Mouse (Mus musculus) cerebellum, postnatal 14 days (tissue): ENCODE measurements around the gene Fibcd1.

Source experiments
- DNase-seq, 2 experiments: peaks; one replicate each; pipeline ENCODE4 v3.0.0; 2021; ENCODE audit warnings: mixed read lengths in 2 of 2

The Fibcd1 gene

GRCm38 (mm10) chr2:31845896-31846691 is at the start of gene Fibcd1:
Fibcd1 (minus strand) TSS chr2:31846005.
- peak; percentile 43 to 50 for DNase-seq

- no peak for DNase-seq
Measured at GRCm38 (mm10) chr2:31894221-31894870, 48.5 kb upstream of the Fibcd1 start.

GRCm38 (mm10) chr2:31893110-31893669 is 47.4 kb upstream of the Fibcd1 start:
- no peak for DNase-seq

DNA sequence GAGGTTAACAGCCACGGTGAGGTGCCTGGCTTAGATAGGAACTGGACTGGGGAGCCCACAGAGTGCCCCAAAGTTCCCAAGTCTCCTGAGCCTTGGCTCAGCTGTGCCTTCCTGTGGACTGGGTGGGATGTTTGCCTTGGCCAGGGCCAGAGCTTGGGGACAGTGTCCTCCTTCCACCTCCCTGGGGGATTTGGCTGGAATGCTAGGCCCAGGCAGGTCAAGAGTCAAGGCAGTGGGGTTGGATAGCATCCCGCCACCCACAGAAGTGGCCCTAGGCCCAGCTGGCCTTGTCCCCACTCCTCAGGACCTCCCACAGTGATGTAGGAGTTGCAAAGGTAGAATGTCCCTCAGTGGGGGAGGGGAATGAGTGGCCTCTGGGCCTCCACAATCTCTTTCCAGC is 45.4 kb upstream of the Fibcd1 start:
- DNase-seq = no peak

DNA sequence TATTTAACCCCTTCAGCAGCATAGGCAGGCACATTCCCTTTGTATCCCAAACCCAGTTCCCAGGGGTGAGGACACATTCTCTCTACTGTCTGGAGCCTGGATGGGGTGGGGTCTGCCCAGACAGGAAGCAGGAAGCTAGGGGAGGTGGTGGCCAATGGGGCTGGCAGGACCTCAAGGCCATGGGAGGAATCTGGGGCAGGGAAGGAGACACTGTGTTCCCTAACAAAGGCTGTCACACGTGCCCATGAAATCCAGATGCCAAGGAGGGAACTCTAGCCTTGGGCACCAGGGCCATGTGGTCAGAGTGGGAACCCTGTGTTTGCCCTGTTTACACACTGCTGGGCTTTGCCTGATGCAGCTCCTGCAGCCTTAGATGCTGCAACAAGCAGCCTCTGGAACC is 43.1 kb upstream of the Fibcd1 start:
- no peak for DNase-seq

DNA sequence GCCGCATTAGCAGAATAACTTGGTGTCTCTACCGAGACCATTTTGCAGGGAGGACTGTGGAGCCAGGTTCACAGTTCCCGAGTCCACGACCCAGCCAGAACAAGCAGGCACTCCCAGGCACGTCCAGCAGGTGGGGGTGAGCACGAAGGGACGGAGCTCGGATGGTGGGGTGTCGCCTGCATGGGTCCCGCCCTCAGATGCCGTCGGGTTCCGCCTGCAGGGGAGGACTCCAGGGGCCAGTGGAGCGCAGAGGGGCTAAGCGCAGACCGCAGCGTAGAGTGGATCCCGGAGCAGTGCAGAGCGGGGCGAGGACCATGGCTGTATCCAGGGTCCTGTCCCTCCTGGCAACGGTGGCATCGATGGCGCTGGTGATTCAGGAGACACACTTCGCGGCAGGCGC is 41.2 kb upstream of the Fibcd1 start, which contains the start of gene Lamc3:
Gene Lamc3 (plus strand): TSS at position 262 of the 400 bp plus-strand sequence.
- peak; percentile 27 to 60 for DNase-seq

GRCm38 (mm10) chr2:31884806-31885205 is 39.0 kb upstream of the Fibcd1 start:
- DNase-seq = peak; percentile 44 to 68

GRCm38 (mm10) chr2:31883061-31883460 is 37.3 kb upstream of the Fibcd1 start:
- no peak for DNase-seq

DNA sequence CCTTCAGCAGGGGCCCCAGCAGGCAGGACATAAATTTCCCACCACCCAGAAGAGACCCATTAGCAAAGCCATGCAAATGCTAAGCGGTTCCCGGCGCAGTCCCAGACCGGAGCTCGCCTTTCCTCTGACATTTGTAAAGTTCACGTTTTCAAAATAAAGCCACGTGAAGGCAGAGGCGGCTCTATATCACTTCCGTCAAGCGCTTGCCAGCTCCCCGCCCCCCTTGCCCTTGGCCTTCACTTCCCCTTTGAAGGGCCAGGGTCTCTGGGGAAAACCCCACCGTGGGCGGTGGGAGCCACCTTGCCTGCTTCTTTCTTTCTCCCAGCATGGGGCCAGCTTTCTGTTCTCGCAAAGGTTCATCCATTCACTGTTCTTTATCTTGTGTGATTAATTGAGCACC is 35.1 kb upstream of the Fibcd1 start:
- DNase-seq = no peak

- DNase-seq = no peak
Measured at GRCm38 (mm10) chr2:31878610-31879009, 32.8 kb upstream of the Fibcd1 start.

DNA sequence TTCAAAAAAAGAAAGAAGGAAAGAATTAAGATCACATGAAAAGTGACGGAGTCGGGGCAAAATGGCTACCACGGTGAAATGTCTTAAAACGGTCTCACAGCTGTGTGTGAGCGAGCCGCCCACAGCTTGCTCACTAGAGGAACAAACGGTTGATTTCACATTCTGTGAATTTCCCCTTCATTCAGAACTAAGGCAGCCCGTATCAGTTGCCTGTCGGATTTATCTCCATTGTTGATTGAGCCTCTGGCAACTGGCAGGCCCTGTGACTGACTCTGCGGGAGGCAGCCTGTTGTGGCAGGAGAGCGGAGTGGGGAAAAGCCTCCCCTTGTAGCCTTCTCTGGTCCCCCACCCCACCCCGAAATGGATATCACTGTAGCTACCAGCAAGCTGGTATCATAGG is 30.6 kb upstream of the Fibcd1 start:
- DNase-seq = no peak

GRCm38 (mm10) chr2:31874290-31874855 is 28.6 kb upstream of the Fibcd1 start:
- DNase-seq = no peak

DNA sequence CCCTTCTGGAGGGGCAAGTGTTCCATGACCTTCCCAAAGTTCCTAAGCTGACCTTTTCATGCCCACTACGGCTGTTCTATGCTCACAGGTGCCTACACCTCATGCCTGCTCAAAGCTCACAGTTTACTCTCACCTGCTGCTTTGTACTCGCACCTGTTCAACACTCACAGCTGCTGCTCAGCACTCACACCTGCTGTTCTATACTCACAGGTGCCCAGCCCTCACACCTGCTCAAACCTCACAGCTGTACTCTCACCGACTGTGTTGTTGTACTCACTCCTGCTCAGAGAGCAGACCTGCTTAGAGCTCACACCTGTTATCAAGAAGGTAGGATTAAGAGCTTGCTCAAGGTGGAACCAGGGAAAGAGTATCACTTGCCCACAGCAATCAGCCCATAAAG is 24.9 kb upstream of the Fibcd1 start:
- no peak for DNase-seq

DNA sequence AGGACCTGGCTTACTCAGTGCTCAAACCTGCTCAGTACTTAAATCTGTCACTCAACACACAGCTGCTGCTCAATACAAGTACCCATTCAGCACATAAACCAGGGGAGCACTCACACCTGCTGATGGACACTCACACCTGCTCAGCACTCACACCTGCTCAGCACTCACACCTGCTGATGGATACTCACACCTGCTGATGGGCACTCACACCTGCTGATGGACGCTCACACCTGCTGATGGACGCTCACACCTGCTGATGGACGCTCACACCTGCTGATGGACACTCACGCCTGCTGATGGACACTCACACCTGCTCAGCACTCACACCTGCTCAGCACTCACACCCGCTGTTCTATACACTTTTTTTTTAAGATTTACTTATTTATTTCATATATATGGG is 23.9 kb upstream of the Fibcd1 start:
- no peak for DNase-seq

DNA sequence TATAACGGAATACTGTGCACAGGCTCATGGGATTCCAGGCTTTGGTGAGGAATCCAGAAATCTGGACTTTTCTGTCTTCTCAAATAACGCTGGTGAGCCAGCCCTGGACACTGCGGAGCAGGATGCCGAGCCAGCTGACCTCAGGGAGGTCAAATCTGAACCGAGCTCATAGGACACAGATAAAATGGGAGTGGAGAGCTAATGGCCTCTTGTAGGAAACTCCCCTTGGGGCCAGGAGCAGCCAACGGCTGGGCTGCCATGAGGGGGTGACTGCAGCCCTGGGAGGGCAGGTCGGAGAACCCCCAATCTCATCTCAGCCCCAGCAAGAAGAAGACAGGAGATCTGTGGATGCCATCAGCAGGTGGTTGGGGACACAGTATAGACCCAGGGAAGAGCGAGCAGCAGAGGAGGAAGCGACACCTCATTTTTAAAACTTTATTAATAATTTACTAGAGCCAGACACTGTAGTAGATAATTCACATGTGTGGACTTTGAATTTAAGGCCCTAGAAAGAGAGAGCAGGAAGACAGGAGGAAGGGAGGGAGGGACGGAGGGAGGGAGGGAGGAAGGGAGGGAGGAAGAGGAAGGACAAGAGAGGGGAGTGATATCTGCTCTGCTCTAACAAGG is 22.8 kb upstream of the Fibcd1 start:
- no peak for DNase-seq

- DNase-seq = no peak
Measured at GRCm38 (mm10) chr2:31867773-31868537, 22.1 kb upstream of the Fibcd1 start.

DNA sequence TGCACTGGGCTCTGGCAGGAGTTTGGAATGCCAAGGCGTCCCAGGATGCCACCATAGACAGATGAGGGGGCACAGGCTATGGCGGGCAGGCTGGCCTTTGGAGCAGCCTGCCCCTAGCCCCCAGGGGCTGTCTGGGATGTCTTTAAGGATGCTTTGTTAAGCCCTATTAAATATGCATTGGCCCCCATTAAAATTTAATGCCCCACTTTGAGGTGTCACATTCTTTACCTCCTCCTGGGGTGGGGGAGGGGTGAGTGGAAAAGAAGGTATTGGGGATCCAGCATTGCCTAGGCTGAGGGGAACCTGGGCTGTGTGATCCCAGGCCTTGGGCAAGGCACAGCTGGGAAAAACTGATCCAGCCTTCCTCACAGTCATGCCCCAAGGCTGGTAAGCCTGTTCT is 20.0 kb upstream of the Fibcd1 start:
- DNase-seq = no peak

DNA sequence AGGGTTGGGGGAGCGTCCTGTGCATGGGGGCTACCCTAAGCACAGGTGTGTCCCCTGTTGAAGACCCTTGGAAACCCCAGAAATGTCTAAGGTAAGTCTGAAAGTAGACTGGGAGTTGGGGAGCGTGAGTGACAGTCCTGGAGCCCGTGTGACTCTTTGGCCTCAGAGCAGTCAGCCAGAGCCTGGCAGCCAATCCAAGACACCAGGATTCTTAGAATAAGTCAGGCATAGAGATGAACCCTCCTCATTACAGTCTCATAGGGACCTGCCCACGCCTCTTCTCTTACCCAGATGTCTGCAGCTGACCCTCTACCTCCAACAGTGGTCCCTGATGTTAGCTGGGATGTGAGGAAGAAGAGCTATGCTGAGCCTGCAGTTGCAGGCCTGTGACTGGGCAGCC is 19.5 kb upstream of the Fibcd1 start:
- no peak for DNase-seq

DNA sequence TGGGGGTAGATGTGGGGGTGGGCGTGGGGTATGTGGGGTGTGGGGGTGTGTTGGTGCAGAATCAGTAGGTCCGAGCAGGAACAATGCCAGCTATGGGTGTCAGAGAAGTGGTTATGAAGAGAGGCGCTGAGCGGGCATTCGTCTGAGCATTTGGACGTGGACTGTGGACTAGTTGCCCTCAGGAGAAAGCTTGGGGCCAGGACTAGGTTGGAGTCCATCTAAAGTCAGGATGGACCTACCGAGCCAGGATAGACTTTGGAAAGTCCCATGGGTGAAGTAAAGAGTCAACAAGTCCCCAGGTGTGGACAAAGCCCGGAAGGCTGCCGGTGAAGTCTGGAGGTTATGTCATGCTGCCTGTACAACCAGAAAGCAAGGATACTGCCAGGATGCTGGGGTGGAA is 19.1 kb upstream of the Fibcd1 start:
- no peak for DNase-seq

GRCm38 (mm10) chr2:31863766-31864165 is 18.0 kb upstream of the Fibcd1 start:
- no peak for DNase-seq

GRCm38 (mm10) chr2:31862919-31863318 is 17.1 kb upstream of the Fibcd1 start:
- no peak for DNase-seq

- DNase-seq = no peak
Measured at GRCm38 (mm10) chr2:31858500-31858899, 12.7 kb upstream of the Fibcd1 start.
